Mouse (Mus musculus) brain, embryonic 14.5 days (tissue): ENCODE data around the gene Cped1.

Source experiments
- CTCF ChIP-seq: fragments of 200-500 bp; IDR thresholded peaks from 2 replicates; pipeline ENCODE4 v1.5.1; 2012; ENCODE audit warnings: inconsistent platforms, mild to moderate bottlenecking, moderate library complexity, borderline replicate concordance; ENCODE audit not compliant: insufficient read depth, insufficient read length; ENCODE audit errors: extremely low read depth
- POLR2A ChIP-seq: fragments of 200-500 bp; IDR thresholded peaks from 2 replicates; pipeline ENCODE4 v1.6.1; 2012; ENCODE audit warnings: mild to moderate bottlenecking, inconsistent platforms, borderline replicate concordance; ENCODE audit not compliant: poor library complexity, insufficient read depth, insufficient read length, severe bottlenecking; ENCODE audit errors: extremely low read depth

DNA sequence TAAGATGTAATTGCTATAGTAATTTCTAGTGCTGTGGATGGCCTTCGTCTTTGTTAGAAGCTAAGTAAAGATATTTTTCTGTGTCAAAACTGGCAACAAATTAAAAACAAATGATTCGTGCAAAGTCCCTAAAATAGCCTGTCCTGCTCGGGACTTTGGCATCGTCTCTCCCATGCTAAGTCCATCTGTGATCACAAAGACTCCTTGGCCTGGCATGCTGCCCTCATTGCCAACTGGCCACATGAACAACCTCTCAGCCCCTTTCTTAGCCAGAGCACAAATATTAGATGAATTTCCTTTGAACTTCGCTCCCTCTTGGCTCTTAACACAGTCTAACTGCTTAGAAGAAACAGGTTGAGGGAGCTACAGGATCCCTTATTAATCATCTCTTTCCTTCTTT lies 171.7 kb downstream of the Cped1 start:
- TF ChIP-seq CTCF (no peak), POLR2A (no peak)
